Mouse (Mus musculus) testis, postnatal 14 days (tissue): ENCODE results near the gene Igfbp4.
A peak's percentile ranks its signal among the peaks of the same experiment; 100 is the strongest.

Source experiments
- DNase-seq: peaks from one replicate; pipeline ENCODE4 v3.0.0; 2021; ENCODE audit warnings: low spot score

Igfbp4 gene

DNA sequence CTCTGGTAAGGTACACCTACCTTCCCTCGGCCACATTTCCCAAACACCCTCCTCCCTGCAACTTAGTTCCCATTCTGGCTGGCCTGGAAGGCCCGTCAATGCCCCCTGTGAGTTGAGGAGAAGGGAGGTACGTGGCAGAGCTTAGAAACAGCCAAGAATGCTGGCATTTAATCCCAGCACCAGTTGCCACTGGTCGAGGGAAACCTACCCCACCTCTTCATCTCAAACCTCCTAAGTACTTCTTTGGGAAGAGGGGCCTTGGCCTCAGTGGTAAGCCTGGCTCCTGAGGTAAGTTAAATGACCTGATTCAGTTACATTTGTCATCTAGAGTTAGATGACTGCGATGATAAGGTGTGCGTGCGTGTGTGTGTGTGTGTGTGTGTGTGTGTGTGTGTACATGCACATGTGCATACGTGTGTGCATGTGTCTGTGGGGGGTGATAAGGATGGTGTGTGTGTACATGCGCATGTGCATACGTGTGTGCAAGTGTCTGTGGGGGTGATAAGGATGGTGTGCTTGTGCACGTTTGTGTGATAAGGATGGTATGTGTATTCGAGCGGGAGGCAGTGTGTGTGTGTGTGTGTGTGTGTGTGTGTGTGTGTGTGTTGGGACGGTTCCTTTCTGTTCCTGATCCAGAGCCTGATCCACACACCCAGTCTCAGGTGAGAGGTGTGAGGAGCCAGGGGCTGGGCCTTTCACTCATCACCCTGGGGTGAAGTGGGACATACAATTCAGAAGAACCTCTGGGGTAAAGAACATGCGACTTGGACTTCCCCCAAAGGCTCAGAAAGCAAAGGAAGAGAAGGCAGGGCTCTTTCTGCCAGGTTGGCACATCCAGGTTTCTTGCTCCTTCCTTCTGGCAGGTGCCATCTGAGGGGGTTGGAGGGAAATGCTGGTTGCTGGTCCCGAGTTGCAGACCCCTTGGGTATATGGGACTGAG is 1.1 kb downstream of the Igfbp4 start:
- no peak for DNase-seq

- no peak for DNase-seq
Observed at GRCm38 (mm10) chr11:99042834-99043431, 1.9 kb downstream of the Igfbp4 start.

DNA sequence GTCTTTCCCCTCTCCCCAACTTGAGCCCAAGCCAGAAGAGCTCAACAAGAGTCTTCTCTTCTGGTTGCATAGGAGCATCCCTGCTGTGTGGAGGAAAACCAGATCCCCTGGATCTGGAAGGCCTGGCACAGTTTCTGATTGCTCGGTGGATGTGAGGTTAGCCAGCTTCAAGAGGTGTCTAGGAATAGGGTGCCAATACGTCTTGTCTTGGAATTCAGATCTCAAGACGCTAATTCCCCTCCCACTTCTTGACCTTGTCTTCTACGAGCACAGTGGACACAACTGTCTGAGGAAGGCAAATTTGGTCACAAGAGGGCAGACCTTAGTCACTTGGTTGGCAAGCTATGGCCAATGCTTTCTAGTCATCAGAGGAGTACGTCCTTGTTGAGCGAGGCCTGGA is 2.6 kb downstream of the Igfbp4 start:
- DNase-seq = no peak

DNA sequence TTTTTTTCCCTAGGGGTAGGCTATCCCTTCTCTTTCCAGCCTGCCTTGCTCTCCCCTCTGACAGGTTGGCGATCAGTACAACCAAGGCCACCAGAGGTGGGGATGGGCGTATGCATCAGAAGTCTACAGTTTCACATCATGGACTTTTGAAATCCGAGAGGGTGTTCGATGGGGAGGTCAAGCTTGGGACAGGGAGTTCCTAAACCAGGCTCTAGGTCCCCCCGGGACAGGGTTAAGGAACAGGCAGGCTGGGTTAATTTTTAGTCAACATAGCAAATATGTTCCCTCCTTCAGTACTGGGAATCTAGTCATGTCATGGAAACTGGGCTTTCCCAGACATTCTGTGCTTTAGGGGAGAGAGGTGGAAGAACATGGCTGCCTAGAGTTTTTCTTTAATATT is 3.3 kb downstream of the Igfbp4 start:
- no peak for DNase-seq

DNA sequence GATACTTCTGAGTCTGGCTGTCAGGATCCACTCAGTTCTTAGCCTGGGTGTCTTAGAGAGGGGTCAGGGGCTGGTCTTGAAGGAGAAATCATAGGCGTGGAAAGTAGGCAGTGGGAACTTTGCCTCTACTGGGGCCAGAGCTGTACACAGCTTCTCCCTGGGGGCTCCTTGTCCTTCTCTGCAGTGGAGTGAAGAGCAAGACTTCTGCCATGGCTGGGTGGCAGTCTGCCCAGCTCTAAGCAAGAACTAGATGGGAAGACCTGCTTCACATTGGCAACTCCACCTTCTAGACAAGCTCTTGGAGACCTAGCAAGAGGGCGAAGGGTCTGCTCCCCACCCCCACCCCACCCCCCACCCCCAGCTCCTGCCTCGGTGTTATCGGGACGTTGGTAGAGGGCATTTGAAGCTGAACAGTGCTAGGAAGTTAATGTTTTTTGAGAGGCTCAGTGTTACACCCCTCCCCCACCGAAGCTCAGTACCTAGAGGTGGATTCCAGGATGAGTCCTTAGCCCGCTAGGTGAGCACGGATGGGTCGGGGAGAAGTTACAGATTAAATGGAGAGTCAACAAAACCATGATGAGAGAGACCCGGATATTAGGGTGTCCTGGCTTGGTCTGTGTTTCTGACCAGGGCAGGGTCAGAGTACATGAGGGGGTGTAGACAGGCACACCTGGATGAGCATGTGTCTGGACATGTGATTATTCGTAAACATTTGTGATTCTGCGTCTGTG is 4.3 kb downstream of the Igfbp4 start:
- DNase-seq = no peak

GRCm38 (mm10) chr11:99047120-99047519 is 6.1 kb downstream of the Igfbp4 start:
- DNase-seq = peak; percentile 50

DNA sequence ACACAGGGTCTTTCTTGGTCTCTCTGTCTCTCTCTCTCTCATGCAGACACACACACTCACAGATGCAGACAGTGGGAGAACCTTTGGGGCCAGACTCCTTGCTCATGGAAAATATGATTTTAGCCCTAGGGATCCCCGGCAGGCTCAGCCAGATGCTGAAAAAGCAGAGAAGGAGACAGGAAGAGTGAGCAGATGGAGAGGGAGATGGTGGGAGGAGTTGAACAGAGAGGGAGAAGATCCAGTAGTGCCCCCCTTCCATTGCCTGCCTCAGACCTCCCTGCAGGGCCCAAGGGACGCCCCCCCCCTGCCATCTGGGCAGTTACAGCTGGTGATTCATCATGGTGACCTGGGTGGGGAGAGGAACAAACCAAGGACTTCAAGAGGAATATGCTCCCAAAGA is 6.6 kb downstream of the Igfbp4 start:
- no peak for DNase-seq

DNA sequence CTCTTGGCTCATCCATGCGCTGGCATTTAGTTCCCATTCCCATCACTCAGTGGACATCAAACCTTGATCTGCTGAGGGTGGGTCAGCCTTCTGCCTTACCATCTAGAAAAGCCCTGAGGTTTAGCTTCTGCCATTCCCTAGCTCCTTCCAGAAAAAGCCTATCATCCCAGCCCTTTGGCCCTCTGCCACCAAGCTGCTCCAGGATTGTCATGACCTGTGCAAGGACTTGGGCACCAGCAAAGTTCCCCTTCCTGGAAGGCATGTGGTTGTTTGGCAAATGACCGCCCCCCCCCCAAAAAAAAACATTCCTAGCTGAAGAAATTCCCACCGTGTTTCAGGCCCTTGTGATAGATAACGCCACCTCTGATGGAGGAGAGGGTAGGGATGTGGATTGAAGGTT is 14.1 kb downstream of the Igfbp4 start:
- DNase-seq = no peak

- DNase-seq = no peak
Observed at GRCm38 (mm10) chr11:99055571-99056452, 14.8 kb downstream of the Igfbp4 start.

DNA sequence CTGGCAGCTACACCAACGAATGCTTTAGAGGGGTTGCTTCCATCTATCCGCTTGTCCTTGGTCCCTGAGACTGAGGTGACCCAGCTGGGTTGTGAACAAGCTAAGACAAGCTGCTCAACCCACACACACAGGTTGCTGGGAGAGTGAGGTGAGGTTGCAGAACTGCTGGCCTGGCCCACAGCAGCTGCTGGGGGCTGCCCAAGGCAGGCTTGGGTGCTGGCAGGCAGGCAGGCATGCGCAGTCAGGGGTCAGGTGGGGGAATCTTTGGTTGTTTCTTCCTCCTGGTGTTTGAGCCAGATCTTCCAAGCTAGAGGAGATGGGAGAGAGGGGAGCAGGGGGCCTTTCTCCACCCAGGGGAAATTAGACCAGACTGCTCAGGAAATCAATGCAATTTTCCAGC is 19.4 kb downstream of the Igfbp4 start:
- DNase-seq = no peak

DNA sequence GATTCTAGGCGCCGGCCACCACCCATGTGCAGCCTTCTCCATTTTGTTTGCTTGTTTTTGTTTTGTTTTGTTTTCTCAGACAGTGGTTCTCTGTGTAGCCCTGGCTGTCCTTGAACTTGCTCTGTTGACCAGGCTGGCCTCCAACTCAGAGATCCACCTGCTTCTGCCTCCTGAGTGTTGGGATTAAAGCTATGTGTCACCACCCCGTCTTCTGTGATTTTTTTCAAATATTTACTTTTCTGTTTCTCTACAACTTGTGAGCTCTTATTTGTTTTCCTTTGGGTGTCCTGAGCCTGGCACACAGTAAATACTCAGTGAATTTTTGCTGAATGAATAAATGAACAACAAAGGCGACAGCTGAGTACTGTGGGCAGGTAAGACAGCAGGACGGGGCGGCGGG is 21.6 kb downstream of the Igfbp4 start:
- DNase-seq = no peak

- no peak for DNase-seq
Observed at GRCm38 (mm10) chr11:99063406-99064131, 22.5 kb downstream of the Igfbp4 start.

DNA sequence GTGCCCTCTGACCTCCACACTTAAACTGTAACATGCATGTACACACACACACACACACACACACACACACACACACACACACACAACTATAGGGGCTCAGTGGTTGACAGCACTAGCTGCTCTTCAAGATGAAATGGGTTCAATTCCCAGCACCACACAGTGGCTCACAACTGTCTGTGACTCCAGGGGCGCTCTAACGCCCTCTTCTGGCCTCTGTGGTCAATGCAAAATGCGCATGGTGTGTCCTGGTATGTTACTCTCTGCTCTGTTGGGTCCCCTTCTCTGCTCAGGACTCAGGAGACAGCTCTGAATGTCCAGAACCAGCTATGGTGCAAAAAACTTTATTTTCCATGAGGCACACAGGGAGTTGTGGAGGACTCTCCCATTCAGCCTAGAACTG is 24.3 kb downstream of the Igfbp4 start:
- DNase-seq = no peak

DNA sequence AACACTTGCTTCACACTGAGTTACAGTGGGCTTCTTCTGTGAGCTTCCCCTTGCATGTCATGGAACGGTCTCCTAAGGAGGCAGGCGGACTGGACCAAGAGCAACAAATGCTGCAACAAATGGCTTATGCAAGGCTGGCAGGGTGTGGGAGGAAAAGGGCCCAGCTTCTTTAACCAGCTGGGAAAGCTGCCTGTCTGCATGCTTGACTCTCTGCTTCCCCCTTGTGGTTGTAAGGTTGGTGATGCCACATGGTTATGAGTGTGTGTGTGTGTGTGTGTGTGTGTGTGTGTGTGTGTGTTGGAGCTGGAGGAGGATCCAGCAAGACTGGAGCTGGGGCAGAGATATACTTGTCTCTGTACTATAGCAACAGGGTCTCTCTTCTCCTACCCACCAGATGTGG is 24.9 kb downstream of the Igfbp4 start:
- DNase-seq = peak; percentile 79

- no peak for DNase-seq
Observed at GRCm38 (mm10) chr11:99067591-99067990, 26.5 kb downstream of the Igfbp4 start.

DNA sequence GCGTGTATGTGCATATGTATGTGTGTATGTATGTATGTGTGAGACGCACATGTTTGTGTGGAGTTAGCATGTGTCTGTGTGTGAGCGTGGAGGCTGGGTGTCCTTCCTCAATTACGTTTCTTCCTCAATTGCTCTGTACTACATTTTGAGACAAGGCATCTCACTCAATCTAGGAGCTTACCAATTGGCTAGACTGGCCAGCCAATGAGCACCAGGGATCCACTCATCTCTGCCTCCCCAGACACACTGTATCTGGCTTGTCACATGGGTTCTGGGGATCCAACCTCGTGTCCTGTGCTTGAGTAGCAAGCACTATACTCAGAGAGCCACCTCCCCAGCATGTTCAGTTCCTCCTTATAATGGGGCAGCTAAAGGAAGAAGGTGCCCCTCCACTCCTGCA is 27.4 kb downstream of the Igfbp4 start:
- DNase-seq = no peak

GRCm38 (mm10) chr11:99071866-99072265 is 30.8 kb downstream of the Igfbp4 start:
- no peak for DNase-seq

DNA sequence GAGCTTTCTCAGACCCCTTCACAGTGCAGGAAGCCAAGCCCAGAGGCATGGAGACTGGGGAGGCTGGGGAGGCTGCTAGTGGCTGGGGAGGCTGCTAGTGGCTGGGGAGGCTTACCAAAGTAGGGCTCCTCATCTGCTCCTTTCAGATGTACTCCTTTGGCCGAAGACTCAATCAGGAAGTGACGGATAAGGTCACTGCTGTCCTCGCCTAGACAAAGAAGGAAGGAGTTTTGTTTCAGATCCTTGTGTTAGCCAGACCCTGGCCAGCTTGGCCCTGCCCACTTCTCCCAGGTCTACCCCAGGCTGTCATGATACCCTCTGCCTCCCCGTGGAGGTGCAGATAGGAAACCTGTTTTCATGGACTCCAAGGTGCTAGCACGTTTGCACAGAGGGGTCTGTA is 32.7 kb downstream of the Igfbp4 start:
- no peak for DNase-seq

GRCm38 (mm10) chr11:99076744-99077319 is 35.8 kb downstream of the Igfbp4 start:
- DNase-seq = no peak

- peak; percentile 27 for DNase-seq
Observed at GRCm38 (mm10) chr11:99077869-99078268, 36.8 kb downstream of the Igfbp4 start.
